Mouse (Mus musculus) regulatory T cell (primary cell): Measurements from ENCODE around the gene Agpat1.

Experiments
- in situ Hi-C: fragments of 300-600 bp; cut with MboI, MseI; formaldehyde crosslinking; loops from one replicate; pipeline ENCODE4 v1.15.1; 2025; ENCODE audit warnings: high pct_unique_total_duplicates

The Agpat1 gene

DNA sequence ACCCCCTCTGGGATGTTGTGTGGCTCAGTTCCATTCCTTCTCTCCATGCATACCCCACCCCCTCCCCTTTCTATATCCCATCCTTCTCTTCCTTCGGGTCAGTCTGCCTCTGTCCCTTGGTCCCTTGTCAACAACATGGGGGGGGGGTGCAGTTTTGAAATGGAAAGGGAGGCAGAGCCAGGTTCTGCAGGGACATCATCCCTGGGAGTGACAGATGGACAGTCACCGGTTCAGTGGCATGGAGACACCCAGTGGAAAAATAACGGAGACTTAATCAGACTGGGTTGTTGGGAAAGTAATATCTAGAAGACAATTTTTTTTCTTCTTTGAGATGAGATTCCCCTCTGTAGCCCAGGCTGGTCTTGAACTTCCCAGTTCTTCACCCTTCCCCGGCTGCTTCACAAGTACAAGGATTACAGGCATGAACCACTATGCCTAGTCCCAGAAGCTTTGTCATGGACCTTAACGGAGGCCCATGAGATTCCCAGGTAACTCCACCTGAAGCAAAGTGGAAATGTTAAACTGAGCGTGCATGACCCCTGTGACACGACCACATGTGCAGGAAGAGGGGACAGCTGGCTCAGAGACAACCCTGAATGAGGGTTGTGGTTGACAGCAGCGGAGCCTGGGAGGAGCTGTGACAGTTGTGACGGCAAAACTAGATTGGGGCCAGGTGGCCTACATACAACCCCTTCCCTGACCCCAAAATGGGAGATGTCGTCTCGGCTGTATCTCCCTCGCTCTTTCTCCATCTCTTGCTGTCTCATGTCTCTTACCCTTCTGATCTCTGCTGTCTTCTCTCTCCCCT, 25.9 kb downstream of the Agpat1 start:
- in situ Hi-C loops: no loop called here

DNA sequence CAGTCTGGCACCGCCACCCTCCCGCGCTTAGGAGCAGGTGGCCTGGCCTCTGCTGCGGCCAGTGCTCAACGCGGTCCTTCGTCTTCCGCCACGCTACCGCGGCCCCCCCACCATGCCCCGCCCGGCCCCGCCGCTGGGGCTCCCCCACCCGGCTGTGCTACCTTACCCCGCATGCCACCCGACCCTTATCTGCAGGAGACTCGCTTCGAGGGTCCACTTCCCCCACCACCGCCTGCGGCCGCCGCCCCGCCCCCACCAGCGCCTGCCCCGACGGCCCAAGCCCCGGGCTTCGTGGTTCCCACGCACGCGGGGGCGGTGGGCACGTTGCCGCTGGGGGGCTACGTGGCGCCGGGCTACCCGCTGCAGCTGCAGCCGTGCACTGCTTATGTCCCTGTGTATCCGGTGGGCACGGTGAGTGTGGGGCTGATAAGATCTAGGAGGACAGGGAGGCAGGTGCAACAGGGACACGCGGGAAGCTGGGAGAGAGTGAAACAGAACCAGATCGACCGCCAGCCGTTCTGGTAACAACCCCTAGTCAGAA, 26.8 kb downstream of the Agpat1 start:
- in situ Hi-C loops: no loop called here

- in situ Hi-C loops: no loop called here
These were observed 27.6 kb downstream of the Agpat1 start for GRCm38 (mm10) chr17:34631647-34632046.

- in situ Hi-C loops: no loop called here
These were observed 28.2 kb downstream of the Agpat1 start for GRCm38 (mm10) chr17:34632261-34632691.

- in situ Hi-C loops: no loop called here
These were observed 31.6 kb downstream of the Agpat1 start for GRCm38 (mm10) chr17:34635671-34636070.

- in situ Hi-C loops: no loop called here
These were observed 33.4 kb downstream of the Agpat1 start for GRCm38 (mm10) chr17:34637459-34637858.

DNA sequence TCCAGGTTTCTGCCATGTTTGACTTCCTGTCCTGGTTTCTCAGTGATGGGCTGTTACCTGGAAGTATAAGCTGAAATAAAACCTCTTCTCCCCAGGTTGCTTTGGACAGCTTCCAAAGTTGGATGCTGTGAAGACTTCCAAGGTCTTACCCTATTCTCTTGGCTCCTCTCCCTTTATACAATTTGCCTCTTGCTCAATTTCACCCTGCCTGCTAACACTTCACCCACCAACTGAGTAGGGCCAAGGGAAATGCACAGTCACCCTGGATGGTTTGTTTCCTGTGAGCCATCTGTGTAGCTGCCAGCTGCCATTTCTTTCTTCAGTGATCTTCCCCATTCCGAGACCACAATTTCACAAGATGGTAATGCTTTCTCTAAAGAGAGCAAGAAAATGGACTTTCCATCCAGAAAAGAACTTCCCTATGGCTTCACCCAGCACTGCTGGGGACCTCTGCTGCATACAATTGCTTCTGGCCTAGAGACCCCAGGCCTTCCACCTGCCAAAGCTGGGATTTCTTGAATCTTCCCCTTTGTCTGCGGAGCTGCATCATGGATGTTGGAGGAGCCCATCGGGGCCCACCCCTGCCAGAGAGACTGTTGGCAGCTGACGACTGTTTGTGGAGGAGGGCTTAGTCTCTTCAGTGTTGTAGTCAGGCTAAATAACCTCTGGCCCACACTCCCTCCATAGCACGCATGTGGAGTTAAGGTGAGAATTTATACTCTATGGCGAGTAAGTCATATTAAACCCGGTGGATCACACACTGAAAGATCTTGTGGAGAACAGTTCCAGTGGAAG, 35.6 kb downstream of the Agpat1 start:
- in situ Hi-C loops: loop anchor here (10.0 kb wide), 1 partner anchor 605 kb away; the partner anchor contains the start of genes Col11a2, Rxrb and Slc39a7

- in situ Hi-C loops: loop anchor here (10.0 kb wide), 1 partner anchor 606 kb away; the partner anchor contains the start of genes Col11a2, Rxrb and Slc39a7
These were observed 36.9 kb downstream of the Agpat1 start for GRCm38 (mm10) chr17:34640778-34641601.

DNA sequence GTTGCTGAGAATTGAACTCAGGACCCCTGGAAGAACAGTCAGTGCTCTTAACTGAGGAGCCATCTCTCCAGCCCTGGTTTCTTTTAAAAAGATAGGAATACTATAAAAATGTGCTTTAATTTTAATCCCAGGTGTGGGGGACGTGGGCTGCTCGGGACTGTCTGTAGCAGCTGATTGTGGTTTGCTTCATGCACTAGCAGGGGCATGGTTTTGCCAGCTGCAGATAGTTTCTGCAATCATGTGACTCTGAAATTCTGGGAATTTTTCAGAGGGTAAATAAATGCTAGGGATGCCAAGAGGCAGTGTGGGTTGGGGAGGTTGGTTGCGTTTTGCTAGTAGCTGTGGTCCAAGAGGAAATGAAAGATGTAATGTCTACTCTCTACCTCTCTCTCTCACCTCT, 37.9 kb downstream of the Agpat1 start:
- in situ Hi-C loops: loop anchor here (10.0 kb wide), 1 partner anchor 607 kb away; the partner anchor contains the start of genes Col11a2, Rxrb and Slc39a7

- in situ Hi-C loops: loop anchor here (10.0 kb wide), 1 partner anchor 609 kb away; the partner anchor contains the start of genes Col11a2, Rxrb and Slc39a7
These were observed 39.3 kb downstream of the Agpat1 start for GRCm38 (mm10) chr17:34643379-34643778.

DNA sequence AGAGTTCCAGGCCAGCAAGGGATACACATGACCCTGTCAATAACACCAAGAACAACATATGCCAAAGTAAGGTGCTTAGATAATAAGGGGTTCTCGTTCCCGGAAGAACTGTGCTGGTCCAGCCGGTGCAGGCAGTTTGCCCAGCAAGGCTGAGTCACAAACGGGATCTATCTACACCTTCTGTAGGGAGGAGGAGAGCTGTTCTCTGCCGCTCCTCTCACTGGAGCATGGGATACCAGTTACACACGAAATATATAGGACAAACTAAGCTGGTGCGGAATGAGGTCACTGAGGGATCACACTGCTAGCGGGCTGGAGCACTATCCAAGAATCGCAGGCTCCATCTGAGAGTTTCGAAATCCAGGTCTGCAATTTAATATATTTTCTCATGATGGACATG, 39.9 kb downstream of the Agpat1 start:
- in situ Hi-C loops: loop anchor here (10.0 kb wide), 1 partner anchor 609 kb away; the partner anchor contains the start of genes Col11a2, Rxrb and Slc39a7

- in situ Hi-C loops: loop anchor here (10.0 kb wide), 1 partner anchor 610 kb away; the partner anchor contains the start of genes Col11a2, Rxrb and Slc39a7
These were observed 40.5 kb downstream of the Agpat1 start, which contains the start of gene Fkbpl for GRCm38 (mm10) chr17:34644608-34645007. Fkbpl (plus strand) TSS chr17:34644764.

DNA sequence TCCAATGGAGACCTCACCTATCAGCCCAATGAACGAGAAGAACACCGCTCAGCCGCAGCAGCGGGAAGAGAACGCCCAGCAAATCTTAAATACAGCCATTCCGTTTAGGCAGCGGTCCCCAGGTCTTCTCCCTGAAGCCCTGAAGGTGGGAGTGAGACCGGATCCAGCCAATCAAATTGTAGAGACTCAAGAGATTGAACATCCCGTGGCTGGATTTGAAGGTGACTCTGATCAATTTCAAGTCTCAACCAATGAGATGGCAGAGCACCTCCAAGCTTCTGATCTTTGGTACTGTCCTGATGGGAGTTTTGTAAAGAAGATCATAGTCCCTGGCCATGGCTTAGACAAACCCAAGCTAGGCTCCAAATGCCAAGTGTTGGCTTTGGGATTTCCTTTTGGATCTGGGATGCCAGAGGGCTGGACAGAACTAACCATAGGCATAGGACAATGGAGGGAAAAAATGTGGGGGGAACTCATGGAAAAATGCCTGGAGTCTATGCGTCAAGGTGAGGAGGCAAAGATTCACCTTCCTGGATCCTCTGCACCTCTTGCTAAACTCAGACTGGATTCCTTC, 41.3 kb downstream of the Agpat1 start:
- in situ Hi-C loops: loop anchor here (10.0 kb wide), 1 partner anchor 611 kb away; the partner anchor contains the start of genes Col11a2, Rxrb and Slc39a7

DNA sequence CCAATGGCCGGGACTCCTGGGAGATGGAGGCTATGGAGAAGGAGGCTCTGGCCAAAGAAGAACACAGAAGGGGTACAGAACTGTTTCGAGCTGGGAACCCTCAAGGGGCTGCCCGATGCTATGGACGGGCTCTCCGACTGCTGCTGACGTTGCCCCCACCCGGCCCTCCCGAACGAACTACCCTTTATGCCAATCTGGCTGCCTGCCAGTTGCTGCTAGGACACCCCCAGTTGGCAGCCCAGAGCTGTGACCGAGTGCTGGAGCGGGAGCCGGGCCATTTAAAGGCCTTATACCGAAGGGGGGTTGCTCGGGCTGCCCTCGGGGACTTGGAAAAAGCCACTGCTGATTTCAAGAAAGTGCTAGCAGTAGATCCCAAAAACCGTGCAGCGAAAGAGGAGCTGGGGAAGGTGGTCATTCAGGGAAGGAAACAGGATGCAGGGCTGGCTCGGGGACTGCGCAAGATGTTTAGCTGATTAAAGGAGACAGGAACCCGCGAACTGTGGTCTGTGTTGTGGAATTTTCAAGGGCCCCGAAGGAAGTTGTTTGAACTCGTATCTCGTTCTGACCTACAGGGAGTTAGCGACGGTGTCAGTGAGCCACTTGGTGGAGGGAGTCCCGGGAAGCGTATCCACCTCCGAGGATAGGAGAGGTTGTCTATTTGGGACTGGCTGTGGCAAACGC, 41.9 kb downstream of the Agpat1 start:
- in situ Hi-C loops: loop anchor here (10.0 kb wide), 1 partner anchor 611 kb away; the partner anchor contains the start of genes Col11a2, Rxrb and Slc39a7

- in situ Hi-C loops: loop anchor here (10.0 kb wide), 1 partner anchor 612 kb away; the partner anchor contains the start of genes Col11a2, Rxrb and Slc39a7
These were observed 43.1 kb downstream of the Agpat1 start, which contains the start of gene Atf6b for GRCm38 (mm10) chr17:34646906-34647787. Atf6b (plus strand) TSS chr17:34647146.

GRCm38 (mm10) chr17:34648141-34648890, 44.3 kb downstream of the Agpat1 start:
- in situ Hi-C loops: loop anchor here (10.0 kb wide), 1 partner anchor 614 kb away; the partner anchor contains the start of genes Col11a2, Rxrb and Slc39a7

GRCm38 (mm10) chr17:34649106-34649864, 45.2 kb downstream of the Agpat1 start:
- in situ Hi-C loops: loop anchor here (10.0 kb wide), 1 partner anchor 614 kb away; the partner anchor contains the start of genes Col11a2, Rxrb and Slc39a7
